Mouse (Mus musculus): ENCODE data around the gene Crxos. TPM values are rescaled to one million over a fixed set of nuclear protein-coding genes. Genes with fewer than 3 reads are reported as not detected.
A peak's percentile ranks its signal among the peaks of the same experiment; 100 is the strongest.

Gene Crxos
- total RNA-seq, 2 experiments from 2014 or later, result not detected

GRCm38 (mm10) chr7:15920645-15921190, 38.3 kb downstream of the Crxos start:
- no peak for DNase-seq (ENCODE audit: low spot score in 2 of 2)

GRCm38 (mm10) chr7:15921796-15922195, 39.4 kb downstream of the Crxos start:
- no peak for DNase-seq (ENCODE audit: low spot score in 2 of 2)

GRCm38 (mm10) chr7:15922220-15922773, 39.9 kb downstream of the Crxos start, which contains the start of gene Selenow:
TSS of gene Selenow (minus strand) at chr7:15922402.
- peak; percentile 76 to 90 for DNase-seq (ENCODE audit: low spot score in 2 of 2)

GRCm38 (mm10) chr7:15929910-15930309, 47.5 kb downstream of the Crxos start:
- DNase-seq (ENCODE audit: low spot score in 2 of 2), result peak in 1 of 2 experiments; percentile 67

GRCm38 (mm10) chr7:15930543-15930942, 48.1 kb downstream of the Crxos start:
- no peak for DNase-seq (ENCODE audit: low spot score in 2 of 2)

- no peak for DNase-seq (ENCODE audit: low spot score in 2 of 2)
Observed at GRCm38 (mm10) chr7:15931635-15932034, 49.2 kb downstream of the Crxos start.

GRCm38 (mm10) chr7:15933437-15934359, 51.3 kb downstream of the Crxos start:
- no peak for DNase-seq (ENCODE audit: low spot score in 2 of 2)

GRCm38 (mm10) chr7:15937491-15937890, 55.1 kb downstream of the Crxos start:
- no peak for DNase-seq (ENCODE audit: low spot score in 2 of 2)

- no peak for DNase-seq (ENCODE audit: low spot score in 2 of 2)
Observed at GRCm38 (mm10) chr7:15938621-15939020, 56.2 kb downstream of the Crxos start.

- DNase-seq (ENCODE audit: low spot score in 2 of 2), result no peak
Observed at GRCm38 (mm10) chr7:15944311-15944710, 61.9 kb downstream of the Crxos start.

GRCm38 (mm10) chr7:15945211-15945610, 62.8 kb downstream of the Crxos start:
- no peak for DNase-seq (ENCODE audit: low spot score in 2 of 2)

GRCm38 (mm10) chr7:15945721-15946536, 63.5 kb downstream of the Crxos start, which contains the start of gene Nop53:
TSS of gene Nop53 (minus strand) at chr7:15946074.
- peak; percentile 77 to 90 for DNase-seq (ENCODE audit: low spot score in 2 of 2)

GRCm38 (mm10) chr7:15947653-15948260, 65.3 kb downstream of the Crxos start:
- DNase-seq (ENCODE audit: low spot score in 2 of 2), result no peak

GRCm38 (mm10) chr7:15948381-15948941, 66.0 kb downstream of the Crxos start:
- DNase-seq (ENCODE audit: low spot score in 2 of 2), result peak; percentile 81 to 92

- DNase-seq (ENCODE audit: low spot score in 2 of 2), result no peak
Observed at GRCm38 (mm10) chr7:15949216-15949790, 66.9 kb downstream of the Crxos start.

GRCm38 (mm10) chr7:15950008-15950407, 67.6 kb downstream of the Crxos start:
- no peak for DNase-seq (ENCODE audit: low spot score in 2 of 2)

- no peak for DNase-seq (ENCODE audit: low spot score in 2 of 2)
Observed at GRCm38 (mm10) chr7:15952416-15952815, 70.0 kb downstream of the Crxos start.
